Mouse (Mus musculus): ENCODE results near the gene Synpr.

Gene Synpr

DNA sequence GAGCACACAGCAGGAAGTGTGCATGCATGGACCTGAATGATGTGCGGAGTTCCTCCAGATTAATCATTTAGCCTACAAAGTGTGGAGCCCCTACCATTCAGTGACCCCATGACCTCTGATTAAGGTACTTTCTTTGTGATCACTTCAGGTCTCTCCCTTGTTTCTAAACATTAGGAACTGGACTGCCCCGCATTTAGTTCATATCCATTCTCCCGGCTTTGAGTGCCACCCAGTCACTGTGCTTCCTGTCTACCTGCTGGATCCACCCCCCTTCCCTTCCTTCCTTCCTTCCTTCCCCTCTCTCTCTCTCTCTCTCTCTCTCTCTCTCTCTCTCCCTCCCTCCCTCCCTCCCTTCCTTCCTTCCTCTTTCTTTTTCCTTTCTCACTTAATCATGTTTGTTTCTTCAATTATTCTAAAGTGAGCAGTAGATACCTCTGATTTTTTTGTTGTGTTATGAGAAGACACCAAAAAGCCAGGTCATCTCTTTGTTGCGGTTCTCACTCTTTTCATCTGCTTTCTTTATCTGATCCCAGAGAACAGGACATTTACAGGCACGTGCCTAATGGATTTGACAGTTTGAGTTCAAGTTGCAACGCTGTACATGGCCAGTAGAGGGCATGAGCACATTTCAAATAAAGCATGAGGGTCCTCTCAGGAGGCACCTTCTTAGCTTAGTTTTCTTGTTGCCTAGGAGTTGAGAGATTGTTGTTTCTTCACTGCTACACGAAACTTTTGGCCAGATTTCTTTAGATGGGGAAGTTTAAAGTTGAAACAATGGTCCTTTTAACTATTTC, 71.2 kb downstream of the Synpr start:
- DNase-seq (ENCODE audit: low spot score in 2 of 2), result peak; percentile 3 to 38

DNA sequence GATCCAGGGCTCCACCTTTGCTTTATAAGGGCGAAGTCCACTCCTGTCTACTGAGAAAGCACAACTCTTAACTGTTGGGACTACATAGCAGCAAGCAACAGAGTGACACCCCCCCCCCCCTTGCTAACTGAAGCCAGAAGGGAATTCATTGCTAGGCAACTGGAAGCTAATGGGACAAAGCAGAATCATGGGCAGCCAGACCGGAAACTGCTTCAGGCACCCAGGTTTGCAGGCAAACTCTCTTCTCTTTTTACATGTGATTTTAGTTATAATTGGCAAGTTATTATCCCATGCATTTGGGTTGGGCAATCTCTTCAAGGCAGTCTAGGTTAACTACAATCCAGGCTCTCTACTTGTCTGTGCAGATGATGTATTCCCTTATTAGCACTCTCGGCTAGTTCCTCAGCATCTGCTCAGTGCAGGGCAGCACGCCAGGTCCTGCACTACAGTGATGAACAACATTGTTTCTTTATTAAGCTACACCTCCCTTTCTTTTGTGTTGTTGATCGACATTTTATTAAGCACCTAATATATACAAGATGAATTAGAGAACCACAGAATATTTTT, 72.6 kb downstream of the Synpr start:
- DNase-seq (ENCODE audit: low spot score in 2 of 2), result no peak

DNA sequence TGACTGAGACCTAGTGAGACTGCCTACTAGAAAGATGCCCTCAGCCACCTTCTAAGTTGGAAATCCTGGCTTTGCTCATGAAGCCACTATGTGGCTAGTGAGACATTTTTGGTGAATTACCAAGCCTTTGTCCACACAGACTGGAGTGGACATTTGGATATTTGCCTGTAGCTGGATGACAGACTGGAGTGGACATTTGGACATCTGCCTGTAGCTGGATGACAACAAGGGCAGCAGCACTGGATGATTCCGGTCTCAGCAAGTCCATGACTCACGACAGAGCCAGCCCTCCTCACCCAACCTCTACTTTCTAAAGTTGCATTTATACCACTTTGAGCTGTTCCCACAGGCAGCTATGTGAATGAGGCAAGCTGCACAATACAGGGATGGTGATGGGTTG, 73.5 kb downstream of the Synpr start:
- DNase-seq (ENCODE audit: low spot score in 2 of 2), result no peak

DNA sequence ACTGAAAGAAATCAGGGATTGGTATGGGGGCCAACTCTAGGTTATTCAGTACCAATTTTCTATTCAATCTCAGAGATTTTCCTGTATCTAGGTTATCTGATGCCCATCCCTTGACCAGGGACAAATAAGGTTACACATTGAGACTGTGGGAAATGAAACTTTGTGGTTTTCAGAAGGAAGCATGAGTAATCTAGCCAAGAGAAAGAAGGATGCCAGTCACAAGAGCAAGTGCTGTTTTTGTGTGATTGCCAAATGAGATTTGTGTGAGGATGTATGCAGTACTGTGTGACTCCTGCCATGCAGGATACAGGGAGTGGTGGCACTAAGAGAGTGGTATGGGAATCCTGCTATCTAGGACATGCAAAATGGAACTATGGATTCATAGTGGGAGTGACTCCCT, 76.6 kb downstream of the Synpr start:
- no peak for DNase-seq (ENCODE audit: low spot score in 2 of 2)

DNA sequence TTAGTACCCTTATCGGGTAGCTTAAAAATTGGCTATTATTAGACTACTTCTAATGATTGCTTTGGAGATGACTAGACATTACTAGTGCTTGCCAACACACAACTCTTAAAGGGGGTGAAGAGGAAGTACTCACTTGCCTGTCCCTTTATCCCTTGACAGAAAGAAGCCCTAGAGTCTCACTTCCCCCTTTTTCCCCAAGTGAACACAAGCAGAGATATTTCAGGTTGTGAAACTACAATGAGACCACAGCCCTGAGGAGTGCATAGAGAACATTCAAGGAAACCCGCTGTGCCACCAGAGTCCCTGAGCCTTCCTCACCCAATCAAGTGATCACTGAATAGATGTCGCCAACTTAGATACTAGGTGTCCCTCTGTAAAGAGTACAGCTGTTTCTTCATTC, 77.1 kb downstream of the Synpr start:
- DNase-seq (ENCODE audit: low spot score in 2 of 2), result no peak

DNA sequence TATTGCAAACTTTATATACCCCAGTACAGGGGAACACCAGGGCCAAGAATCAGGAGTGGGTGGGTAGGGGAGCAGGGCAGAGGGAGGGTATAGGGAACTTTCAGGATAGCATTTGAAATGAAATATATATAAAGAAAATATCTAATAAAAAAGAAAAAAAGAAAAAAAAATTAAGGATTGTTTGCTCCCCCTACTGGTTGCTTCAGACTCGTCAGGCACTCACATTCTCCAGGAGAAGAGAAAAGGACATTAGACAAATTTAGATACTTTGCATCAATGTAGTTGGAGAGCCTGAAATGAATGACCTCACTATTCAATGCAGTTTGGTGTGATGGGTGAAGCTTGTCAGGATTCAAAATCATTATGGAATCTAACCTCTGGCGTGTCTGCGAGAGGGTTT, 83.7 kb downstream of the Synpr start:
- DNase-seq (ENCODE audit: low spot score in 2 of 2), result no peak

DNA sequence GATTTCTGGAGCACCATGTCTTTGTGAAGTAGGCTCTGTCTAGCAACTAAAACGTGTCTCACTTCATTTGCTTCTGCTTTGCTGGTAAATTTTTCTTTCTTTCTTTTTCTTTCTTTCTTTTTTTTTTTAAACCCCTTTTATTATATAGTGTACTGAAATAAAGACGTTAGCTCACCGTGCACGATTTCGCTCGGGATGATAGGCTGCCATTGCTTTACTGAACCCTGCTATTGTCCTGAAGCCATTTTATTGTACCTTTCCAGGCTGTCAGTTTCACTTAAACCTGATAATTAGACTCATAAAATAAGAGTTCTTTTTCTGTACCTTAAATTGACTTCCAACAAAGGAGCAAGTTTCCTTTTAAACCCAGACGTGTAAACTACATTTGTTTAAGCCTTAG, 104.5 kb downstream of the Synpr start:
- no peak for DNase-seq (ENCODE audit: low spot score in 2 of 2)

DNA sequence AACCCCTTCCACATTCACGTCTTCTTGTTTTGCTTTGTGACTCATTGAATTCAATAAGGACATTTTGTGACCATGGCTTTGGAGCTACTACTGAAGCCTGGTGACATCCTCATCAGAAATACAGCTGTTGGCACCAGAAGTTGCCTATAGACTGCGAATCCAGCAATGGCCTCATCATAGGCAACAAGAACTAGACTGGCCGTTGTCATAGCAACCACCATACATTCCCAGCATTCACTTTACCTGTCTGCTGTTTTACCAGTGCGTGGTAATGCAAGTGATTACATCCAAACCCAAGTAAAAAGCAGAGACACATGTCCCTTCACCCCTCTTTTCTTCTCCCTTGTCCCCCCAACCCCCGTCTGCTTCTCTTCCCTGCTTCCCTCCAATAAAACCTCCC, 105.4 kb downstream of the Synpr start:
- no peak for DNase-seq (ENCODE audit: low spot score in 2 of 2)

DNA sequence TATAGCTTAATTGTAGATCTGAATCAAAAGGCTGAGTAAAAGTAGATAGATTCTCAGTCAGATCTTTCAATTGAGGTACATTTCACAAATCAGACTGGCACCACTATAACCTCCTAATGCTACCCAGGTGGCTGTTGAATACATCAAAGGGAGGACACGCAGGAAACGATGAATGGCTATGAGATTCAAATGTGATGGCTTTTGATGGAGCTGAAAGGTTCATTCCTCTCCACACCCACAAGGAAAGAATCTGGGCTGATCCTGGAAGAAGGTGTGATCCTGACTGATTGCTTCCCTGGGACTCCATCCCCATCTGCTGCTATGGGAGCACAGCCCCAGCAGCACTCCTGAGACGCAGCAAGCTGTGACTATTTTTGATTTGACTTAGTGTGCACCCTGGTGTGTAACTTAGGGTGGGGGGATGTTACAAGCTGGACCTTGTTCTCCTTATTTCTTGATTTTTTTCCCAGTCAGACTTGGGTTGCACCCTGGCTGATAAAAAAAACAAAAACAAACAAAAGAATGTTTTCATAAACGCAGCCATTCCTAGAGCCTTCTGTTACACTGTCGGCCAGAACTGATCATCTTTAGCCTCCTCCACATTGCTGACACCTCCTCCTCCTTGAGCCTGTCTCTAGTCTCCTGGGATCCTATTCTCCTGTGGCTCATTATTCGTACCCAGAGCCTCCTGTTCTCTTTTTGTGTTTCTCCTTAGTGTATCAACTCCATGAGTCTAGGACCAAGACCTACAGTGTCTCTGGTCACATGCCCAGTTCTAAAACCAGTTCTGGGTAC, 114.8 kb downstream of the Synpr start:
- no peak for DNase-seq (ENCODE audit: low spot score in 2 of 2)

DNA sequence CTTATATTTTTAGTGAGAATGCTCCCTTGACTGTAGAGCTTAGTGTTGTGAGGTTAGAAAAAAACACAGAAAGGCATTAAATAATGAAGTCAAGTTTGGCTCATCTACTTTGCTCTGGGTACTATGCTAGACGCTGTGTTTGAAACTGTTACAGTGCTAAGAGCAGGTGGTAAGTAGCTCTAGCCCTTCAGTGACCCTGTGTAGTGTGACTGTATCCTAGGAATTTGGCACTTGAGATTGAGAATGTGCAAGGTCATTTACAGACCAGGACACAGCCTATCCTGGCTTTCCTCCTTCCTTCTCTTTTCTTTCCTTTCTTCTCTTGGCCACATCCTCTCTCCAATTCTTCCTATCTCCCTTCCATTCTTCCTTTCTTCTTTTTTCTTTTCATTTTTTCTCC, 127.1 kb downstream of the Synpr start:
- DNase-seq (ENCODE audit: low spot score in 2 of 2), result no peak

DNA sequence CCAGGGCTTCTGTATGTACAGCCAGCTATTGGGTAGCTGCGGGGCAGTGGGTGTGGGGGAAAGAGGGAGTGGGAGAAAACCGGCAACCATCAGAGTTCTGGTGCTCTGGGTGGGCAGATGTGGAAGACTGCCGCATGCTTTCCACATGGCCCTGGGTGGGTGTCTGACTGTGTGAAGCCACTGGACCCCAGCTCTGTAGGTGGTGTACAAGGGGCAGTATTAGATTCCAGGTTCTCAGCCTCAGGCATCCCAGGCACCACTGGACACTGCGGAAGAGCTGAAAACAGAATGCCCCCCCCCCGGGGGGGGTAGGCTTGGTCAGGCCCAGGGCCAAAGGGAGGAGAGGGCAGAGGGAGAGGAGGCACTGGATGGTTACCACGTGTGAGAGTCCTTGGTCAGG, 156.1 kb downstream of the Synpr start:
- no peak for DNase-seq (ENCODE audit: low spot score in 2 of 2)

DNA sequence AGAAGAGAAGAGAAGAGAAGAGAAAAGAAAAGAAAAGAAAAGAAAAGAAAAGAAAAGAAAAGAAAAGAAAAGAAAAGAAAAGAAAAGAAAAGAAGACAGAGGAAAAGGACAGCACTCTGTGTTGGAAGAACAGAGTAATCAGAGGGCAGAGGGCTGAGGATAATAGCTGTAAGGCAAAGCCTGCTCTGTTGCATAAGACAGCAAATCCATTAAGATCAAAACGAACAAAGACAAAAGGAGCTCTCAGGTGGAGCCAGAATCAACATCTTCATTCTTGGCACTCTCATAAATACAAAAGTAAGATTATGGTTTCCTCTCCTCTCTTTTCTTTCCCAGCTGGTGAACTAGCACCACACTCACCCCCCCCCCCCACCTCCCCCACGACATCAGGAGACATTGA, 160.3 kb downstream of the Synpr start:
- no peak for DNase-seq (ENCODE audit: low spot score in 2 of 2)

DNA sequence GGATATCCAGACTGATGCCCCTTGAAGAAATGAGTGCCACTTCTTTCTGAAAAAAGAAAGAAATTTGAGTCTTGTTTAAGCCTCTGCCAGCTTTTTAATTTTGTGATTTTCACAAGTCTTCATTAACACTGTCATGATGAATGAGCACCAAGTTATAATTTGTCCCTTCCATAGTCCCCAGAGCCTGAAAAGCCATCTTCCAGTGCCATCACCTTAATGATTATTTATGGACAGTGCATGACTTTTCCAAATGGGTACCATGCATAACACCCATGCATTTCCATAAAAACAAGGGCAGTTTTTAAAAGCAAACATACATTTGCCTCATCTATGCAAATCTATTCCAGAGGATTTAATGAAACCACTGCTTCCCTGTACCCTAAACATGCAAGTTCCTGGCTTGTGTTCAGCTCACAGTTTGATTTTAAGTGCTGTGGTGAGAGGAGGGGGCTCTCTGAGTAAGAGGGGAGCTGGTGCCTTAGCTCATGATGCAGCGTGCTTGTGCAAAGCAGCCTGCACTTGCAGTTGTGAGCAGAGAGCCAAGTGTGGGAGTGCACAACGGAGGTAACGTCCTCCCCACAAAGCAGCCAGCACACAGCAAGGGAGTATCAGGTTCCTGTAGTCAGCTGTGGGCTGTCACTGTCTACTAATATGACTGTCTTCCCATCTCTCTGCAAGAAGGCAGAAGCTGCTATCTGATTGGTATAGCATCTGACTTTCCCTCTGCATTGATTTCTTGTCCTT, 169.1 kb downstream of the Synpr start:
- DNase-seq (ENCODE audit: low spot score in 2 of 2), result no peak

DNA sequence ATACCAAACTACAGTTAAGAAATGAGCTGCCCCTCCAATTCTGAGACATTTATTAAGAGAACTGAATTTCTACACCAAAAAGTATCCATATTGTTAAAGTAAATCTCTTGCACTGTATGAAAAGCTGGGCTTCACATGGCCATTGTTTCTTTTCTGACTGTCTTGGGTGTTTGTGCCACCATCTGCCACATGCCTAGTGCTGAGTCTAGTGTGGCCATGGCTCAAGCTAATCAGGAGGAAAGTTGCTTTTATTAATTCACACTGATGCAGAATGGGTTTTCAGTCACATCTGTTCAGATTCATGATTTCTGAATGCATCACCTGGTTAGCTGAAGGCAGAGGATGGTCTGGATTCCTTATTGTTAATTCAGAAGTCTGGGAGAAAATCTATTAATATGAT, 170.4 kb downstream of the Synpr start:
- no peak for DNase-seq (ENCODE audit: low spot score in 2 of 2)

DNA sequence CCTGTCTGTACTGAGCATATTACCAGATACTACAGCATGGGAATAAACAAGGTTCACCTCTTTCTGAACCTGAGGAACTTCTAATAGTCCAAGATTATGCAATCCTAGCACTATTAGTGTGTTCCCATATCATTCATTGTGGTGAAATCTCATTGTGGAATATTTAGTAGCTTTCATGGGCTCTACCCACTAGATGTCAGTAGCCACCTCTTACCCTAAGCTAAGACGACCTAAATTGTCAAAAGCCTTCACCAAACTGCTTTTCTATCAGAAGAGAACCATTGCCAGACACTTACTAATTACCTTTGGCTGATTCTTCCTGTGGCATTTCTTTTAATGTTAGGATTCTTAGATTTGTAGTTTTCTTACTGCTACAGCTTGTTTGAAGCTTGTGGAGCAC, 174.8 kb downstream of the Synpr start:
- DNase-seq (ENCODE audit: low spot score in 2 of 2), result no peak

DNA sequence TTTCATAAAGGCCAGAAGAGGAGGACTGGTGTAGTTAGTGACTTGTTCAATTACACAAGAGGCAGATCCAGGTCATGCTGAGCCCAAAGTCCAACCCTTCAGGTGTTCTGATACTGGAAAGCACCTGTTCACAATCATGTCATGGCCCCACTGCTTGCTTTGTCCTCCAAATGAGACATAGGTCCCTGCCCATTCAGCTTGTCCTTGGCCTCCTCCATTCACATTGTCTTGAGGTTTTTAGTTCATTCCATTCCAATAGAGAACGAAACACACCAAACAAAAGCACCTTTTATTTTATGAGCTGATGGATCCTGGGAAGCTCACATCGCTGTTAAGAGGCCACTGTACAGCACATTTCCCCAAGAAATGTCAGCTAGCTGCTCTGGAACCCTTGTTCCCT, 184.6 kb downstream of the Synpr start:
- DNase-seq (ENCODE audit: low spot score in 2 of 2), result no peak

DNA sequence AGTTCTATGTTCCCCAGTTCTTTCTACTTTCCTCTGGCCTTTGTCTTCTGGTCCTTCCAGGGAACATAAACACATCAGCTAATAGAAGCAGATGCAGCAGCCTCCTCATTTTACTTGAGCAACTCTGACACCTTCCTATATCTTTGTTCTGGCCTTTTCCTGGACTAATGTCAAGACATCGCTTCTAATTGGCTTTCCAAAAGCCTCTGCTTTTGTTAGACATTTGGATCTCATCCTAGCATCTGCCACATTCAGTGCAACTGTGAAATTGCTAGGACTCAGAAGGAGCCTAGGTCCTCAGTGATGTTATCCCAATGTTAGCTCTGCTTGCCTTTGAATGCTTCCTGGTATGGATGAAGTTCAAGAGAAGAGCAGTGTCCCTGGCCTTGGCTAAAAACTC, 193.2 kb downstream of the Synpr start:
- DNase-seq (ENCODE audit: low spot score in 2 of 2), result no peak

DNA sequence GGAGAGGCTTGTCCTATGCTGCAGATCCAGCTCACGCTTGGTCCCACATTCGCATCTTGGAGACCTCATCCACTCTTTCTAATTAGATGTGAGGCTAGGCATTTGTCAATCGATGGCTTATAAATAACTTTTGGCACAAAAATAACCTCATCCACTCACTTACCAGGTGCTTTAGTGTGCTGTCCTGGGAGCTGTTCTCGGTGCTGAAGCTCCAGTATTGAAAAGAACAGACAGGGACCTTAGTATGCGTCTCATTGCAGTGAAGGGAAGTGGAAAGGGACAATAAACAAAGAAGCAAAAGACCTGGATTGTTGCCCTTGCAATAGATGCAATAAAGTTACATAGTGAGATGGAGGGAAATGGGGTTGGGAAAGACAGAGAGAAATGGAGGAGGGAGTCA, 220.8 kb downstream of the Synpr start:
- DNase-seq (ENCODE audit: low spot score in 2 of 2), result no peak

DNA sequence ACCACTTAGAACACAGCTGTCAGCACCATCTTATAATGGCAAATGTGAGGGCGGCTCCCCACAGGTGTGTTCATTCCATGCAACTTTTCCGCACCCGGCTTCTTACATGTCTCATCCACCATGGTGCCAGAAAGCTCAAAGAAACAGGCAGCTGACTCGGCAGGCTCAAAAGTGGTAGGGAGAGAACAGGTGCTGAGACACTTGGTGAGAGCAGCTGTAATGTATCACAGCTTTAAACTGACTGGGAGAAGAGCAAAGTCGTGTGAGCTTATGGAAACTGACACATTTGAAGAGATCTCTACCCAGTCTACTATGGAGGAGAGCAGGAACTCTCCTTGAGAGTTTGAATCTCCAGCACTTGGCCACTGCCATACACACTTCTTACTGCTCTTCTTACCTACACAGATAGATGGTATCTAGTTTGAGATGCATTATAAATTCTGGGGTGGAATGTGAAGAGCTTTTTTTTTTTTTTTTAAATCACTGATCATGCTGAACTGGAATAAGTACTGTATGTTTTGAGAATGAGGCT, 234.1 kb downstream of the Synpr start:
- no peak for DNase-seq (ENCODE audit: low spot score in 2 of 2)

DNA sequence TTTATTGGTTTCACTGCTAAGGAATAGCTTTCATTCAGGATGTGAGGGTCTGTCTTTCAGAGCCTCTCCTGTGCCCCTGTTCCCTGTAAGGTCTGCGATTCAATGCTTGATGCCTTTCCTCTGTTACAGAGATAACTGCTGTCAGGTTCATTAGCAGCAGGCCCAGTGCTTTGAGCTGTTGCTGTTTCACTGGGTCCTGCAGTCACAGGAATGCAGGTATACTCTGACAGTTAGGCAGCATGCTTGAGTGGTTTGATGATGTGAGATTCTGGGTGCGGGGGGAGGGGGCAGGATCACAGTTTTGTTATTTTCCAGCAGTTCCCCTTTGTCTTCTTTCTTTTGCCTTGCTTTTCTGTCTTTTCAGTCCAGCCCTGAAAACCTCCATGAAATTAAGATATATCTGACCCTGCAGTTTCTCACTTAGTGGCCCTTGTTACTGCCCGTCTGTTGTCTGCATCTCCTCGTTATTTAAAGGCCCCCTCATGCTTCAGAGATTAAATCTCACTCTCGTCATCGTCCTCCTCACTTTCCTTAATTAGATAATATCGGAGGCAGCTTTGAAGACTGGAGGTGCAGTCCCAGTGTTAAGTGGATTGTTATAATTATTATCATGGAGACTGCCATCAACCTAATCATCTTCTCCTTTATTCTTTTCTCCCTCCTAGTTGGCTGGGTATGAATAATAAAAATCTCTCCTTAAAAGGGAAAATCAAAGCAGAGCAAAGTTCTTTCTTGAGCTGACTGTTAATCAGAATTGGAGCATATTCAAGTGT, 234.8 kb downstream of the Synpr start:
- no peak for DNase-seq (ENCODE audit: low spot score in 2 of 2)

DNA sequence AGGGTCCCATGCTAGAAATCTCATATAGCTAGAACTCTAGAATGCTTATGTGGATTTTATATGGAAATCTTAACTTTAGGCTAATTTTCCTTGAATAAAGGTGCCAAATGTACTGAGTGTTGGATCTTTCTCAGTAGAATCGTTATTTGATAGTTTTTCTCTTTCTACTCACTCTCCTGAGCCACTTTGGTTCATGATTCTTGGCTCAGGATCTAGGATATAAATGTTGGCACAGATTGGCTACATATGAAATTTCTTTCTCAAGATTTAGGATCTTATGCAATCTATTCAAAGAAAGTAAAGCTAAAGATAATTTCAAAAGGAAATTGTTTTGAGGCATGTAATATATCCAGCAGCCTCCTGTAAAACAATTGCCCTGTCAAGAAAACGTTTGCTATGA, 263.2 kb downstream of the Synpr start:
- DNase-seq (ENCODE audit: low spot score in 2 of 2), result no peak

All from urinary bladder, postnatal 36 days (tissue).